8 mouse cellular contexts compared by ENCODE assay signal in genomic region chr1:94078835-94079440, GRCm38 (mm10). TPM values are rescaled to one million over a fixed set of nuclear protein-coding genes. Genes with fewer than 3 reads are reported as not detected.
DNase-seq lines count a peak whose midpoint lies in the region; ATAC-seq lines count a peak whose summit lies in the region.

No protein-coding gene starts in this region.

- DNase-seq in R1 (ENCODE audit: low read depth, low spot score): peak; percentile 87
- peak; percentile 85 to 91 for DNase-seq in cerebellum, postnatal 25 days
- DNase-seq in gastrocnemius, adult 8-10 months (ENCODE audit: low spot score in 2 of 2): peak; percentile 54 to 56
- DNase-seq in left cerebral cortex, adult 9 months (ENCODE audit: low spot score in 2 of 2): peak; percentile 45 to 96
- peak; percentile 88 for DNase-seq in mesoderm, embryonic 11.5 days (ENCODE audit: low read depth, low spot score)
- DNase-seq in right cerebral cortex, postnatal 36 days (ENCODE audit: low spot score in 2 of 2): peak; percentile 87 to 91
- peak; percentile 73 to 84 for DNase-seq in urinary bladder, postnatal 4 days (ENCODE audit: low spot score in 2 of 2)

- peak; percentile 96 for ATAC-seq in inflammation-experienced regulatory T-cells, adult 6 months

RNA-seq across cellular contexts. Expression of gene Pdcd1, which starts 26.6 kb away (rescaled TPM):
- total RNA-seq in gastrocnemius, adult 8-10 months (2022): not detected
- polyA plus RNA-seq in inflammation-experienced regulatory T-cells, adult 6 months (2017; shearing (Covaris generic)): 100 to 1,000 TPM; 264 to 357 (median 323) TPM

RNA-seq across cellular contexts. Expression of gene Neu4, which starts 58.7 kb away (rescaled TPM):
- not detected for total RNA-seq in gastrocnemius, adult 8-10 months (2022)
- under 1 TPM in 1 of 3 experiments, not detected in 2; 0.33 TPM for polyA plus RNA-seq in inflammation-experienced regulatory T-cells, adult 6 months (2017; shearing (Covaris generic))

Comparison
In these comparisons a context has a peak if more than half of its experiments do, and no peak if none do; other contexts are left out.
1. Peak in every context shown above with its lines: DNase-seq and ATAC-seq.